Mouse (Mus musculus) lung, embryonic 16.5 days (tissue): ENCODE measurements around the gene Gria2. TPM values are rescaled to one million over a fixed set of nuclear protein-coding genes. Genes with fewer than 3 reads are reported as not detected.

ENCODE experiments used
- ATAC-seq: fragments of 200-750 bp; cut with Nextera tagmentation; 2 replicates; pipeline ENCODE4 v1.8.0; 2017; ENCODE audit warnings: low read depth, mild to moderate bottlenecking, moderate library complexity
- H3K27ac ChIP-seq: fragments of 300-500 bp; sonication (generic); 2 replicates; pipeline ENCODE4 v1.5.1; 2014; ENCODE audit warnings: mild to moderate bottlenecking, control low read depth, low read length
- H3K27me3 ChIP-seq: fragments of 300-500 bp; sonication (generic); 2 replicates; pipeline ENCODE4 v1.6.1; 2014; ENCODE audit warnings: low read depth, low read length, mixed read lengths; ENCODE audit not compliant: control insufficient read depth, insufficient read depth
- H3K36me3 ChIP-seq: fragments of 300-500 bp; sonication (generic); 2 replicates; pipeline ENCODE4 v1.6.1; 2014; ENCODE audit warnings: low read length; ENCODE audit not compliant: control insufficient read depth, insufficient read depth
- H3K4me1 ChIP-seq: fragments of 300-500 bp; sonication (generic); replicated peaks from 2 replicates; pipeline ENCODE4 v1.6.1; 2014; ENCODE audit warnings: low read length, mixed read lengths; ENCODE audit not compliant: control insufficient read depth, insufficient read depth
- H3K4me2 ChIP-seq: fragments of 300-500 bp; sonication (generic); 2 replicates; pipeline ENCODE4 v1.6.1; 2014; ENCODE audit warnings: low read depth, low read length, control low read depth
- H3K4me3 ChIP-seq: fragments of 300-500 bp; sonication (generic); 2 replicates; pipeline ENCODE4 v1.5.1; 2014; ENCODE audit warnings: mild to moderate bottlenecking, low read length, control low read depth
- H3K9ac ChIP-seq: fragments of 300-500 bp; sonication (generic); 2 replicates; pipeline ENCODE4 v1.6.1; 2014; ENCODE audit warnings: low read length, control low read depth
- H3K9me3 ChIP-seq: fragments of 300-500 bp; sonication (generic); 2 replicates; pipeline ENCODE4 v1.6.1; 2016; ENCODE audit warnings: low read length; ENCODE audit not compliant: control insufficient read depth
- WGBS: fragments of 180-500 bp; shearing (Covaris S2); extraction: QIAGEN DNeasy Blood & Tissue Kit; methylation state at CpG from one replicate; pipeline ENCODE4 v1.1.7; 2014; 5-methylcytosine and 5-hydroxymethylcytosine counted together
- polyA plus RNA-seq: library from polyadenylated mRNA; unstranded; fragments of >200 nt; fragmentation: Nextera tagmentation; extraction: Ambion mirVana; gene quantifications from 2 replicates; pipeline ENCODE4 v1.2.1, GENCODE M21; 2015

Gene Gria2
- polyA plus RNA-seq = 0.26 and 0.48 TPM in 2 replicates

DNA sequence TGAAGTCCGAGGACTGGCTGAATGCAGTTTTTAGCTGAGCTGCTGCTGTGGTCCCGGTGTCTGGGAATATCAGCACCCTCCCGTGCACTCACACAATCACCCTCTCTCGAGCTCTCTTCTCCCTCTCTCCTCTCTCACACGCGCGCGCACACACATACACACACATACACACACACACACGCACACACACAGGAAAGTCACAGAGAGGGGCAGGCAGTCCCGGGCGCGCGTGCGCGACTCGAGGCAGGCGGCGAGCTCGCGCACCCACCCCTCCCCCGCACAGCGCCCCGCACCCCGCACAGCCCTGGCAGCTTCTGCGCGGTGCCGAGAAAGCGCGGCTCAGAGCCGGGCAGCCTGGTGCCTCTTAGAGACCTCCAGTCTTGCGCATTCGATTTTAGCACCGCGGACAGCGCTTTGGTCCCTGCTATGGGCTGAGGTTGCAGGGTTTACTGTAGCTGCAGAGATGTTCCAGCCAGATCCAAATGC is at the start of gene Gria2:
TSS of gene Gria2 (minus strand) at position 240 of the 486 bp plus-strand sequence.
- Histone ChIP-seq H3K27me3 (peaks cover 25% of the 10 kb centered on the region), H3K9me3 (no peaks in the 10 kb centered on the region), H3K27ac (no peak within 1 kb of the TSS), H3K4me3 (peak within 1 kb of the TSS; percentile 44), H3K4me1 (peaks cover 12% of the 10 kb centered on the region), H3K4me2 (peak within 1 kb of the TSS; percentile 65), H3K36me3 (no peaks in the 10 kb centered on the region), H3K9ac (no peak within 1 kb of the TSS)
- 2% methylated on average over 30 of the region's 35 CpGs for WGBS
- peak; percentile 95 for ATAC-seq

DNA sequence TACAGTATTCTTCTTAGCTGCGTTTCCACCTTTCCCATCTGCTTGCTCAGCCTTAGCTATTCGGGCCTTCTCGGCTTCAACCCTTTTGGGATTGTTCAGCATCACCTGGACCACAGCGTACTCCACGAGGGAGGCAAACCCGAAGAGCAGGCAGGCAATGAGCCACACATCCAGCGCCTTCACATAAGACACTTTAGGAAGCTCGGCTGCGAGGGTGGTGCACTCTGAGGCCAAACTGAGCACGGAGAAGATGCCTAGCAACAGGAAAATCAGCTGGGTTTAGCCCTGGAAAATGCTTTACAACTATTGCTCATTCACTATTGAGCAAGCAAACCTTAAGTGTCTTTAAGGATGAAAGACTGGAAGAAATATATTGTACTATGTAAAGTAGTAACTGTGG is 48.3 kb upstream of the Gria2 start:
- Histone ChIP-seq H3K4me3 (no peak overlapping the region), H3K9me3 (no peaks in the 10 kb centered on the region), H3K27me3 (no peaks in the 10 kb centered on the region), H3K4me1 (no peaks in the 10 kb centered on the region), H3K36me3 (no peaks in the 10 kb centered on the region), H3K4me2 (no peak overlapping the region), H3K27ac (no peak overlapping the region), H3K9ac (no peak overlapping the region)
- WGBS = 74% methylated on average over 10 of the region's 10 CpGs
- ATAC-seq = no peak

DNA sequence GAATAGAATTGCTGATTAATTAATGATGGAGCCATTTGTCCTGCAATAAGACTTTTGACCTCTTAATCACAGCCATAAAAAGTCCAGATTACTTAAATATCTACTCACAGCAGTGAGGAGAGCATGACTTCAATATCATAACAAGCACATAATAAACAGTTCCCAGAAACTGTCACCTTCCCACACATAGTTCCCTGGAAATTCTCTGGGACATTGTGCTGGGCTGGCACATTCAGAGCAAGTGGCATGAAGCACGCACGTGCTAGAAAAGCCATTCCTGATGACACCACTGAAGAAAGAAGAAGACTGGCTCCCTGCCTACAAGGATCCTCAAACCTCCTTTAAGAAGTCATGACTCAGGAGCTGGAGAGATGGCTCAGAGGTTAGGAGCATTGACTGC is 43.0 kb upstream of the Gria2 start:
- Histone ChIP-seq H3K27ac (no peak overlapping the region), H3K9me3 (no peaks in the 10 kb centered on the region), H3K36me3 (no peaks in the 10 kb centered on the region), H3K9ac (no peak overlapping the region), H3K4me1 (no peaks in the 10 kb centered on the region), H3K4me3 (no peak overlapping the region), H3K4me2 (no peak overlapping the region), H3K27me3 (no peaks in the 10 kb centered on the region)
- WGBS = 65% methylated on average over 2 of the region's 2 CpGs
- no peak for ATAC-seq

DNA sequence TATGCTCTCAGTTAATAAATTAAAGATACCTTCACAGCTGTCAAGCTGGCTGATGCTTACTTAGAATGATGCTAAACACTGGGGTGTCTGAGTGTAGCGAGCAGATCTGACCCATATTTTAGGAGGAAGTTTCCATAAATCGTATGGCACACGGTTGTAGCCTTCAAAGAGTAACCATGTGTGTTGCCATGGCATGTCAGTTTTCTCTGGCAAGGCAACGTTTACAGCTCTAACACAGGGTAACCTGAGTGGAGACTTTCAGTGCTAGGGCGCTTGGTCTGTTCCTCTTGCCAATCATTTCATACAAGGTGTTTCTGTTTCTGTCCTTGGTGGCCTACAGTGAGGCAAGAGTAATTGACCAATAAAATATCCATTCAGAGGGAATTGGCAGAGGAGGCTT is 37.2 kb upstream of the Gria2 start:
- Histone ChIP-seq H3K9ac (no peak overlapping the region), H3K4me1 (no peaks in the 10 kb centered on the region), H3K9me3 (no peaks in the 10 kb centered on the region), H3K27ac (no peak overlapping the region), H3K4me3 (no peak overlapping the region), H3K4me2 (no peak overlapping the region), H3K27me3 (no peaks in the 10 kb centered on the region), H3K36me3 (no peaks in the 10 kb centered on the region)
- WGBS = 71% methylated on average over 5 of the region's 5 CpGs
- no peak for ATAC-seq

DNA sequence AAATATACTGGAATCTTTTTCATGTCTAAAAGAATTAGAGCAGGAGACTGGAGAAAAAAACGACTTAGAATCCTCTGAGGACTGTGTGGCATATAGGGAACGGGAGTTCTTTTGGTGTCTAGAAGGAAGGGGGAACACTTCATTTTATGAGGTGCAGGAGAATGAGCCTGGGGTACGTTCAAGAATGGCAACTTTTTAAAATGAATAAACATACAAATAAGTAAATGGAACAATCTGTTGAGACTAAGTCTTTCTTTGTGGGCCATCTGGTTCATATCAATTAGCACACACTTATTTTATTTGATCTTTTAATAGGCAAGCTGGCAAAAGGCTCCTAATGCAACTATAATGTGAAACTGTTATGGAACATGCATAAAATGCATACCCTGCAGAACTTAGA is 34.9 kb upstream of the Gria2 start:
- 35% methylated on average over 3 of the region's 3 CpGs for WGBS

DNA sequence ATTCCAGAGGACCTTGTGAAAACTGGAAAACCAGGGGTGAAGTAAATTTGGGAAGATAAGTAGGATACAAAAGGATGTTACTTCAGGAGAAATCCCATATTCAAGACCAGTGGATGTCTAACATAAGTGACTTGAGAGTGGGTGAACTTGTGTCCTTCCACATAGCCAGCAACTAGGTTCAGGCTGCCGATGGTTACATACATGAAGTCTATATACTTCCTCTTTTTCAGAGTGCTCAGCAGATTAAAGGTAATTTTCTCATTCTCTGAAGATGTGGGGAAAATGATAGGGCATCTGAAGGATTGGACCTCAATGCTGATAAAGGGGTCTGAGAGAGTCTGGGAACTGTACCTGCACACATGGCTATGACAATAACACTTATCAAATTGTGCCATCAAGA is 21.3 kb upstream of the Gria2 start:
- no peak overlapping the region for H3K4me2 ChIP-seq
- H3K4me3 ChIP-seq = no peak overlapping the region

More for the DNA sequence above, 34.9 kb upstream of the Gria2 start:
- Histone ChIP-seq H3K27me3 (no peaks in the 10 kb centered on the region), H3K9ac (no peak overlapping the region), H3K27ac (no peak overlapping the region), H3K9me3 (no peaks in the 10 kb centered on the region), H3K4me1 (no peaks in the 10 kb centered on the region), H3K4me3 (no peak overlapping the region), H3K36me3 (no peaks in the 10 kb centered on the region), H3K4me2 (no peak overlapping the region)
- peak; percentile 82 for ATAC-seq

DNA sequence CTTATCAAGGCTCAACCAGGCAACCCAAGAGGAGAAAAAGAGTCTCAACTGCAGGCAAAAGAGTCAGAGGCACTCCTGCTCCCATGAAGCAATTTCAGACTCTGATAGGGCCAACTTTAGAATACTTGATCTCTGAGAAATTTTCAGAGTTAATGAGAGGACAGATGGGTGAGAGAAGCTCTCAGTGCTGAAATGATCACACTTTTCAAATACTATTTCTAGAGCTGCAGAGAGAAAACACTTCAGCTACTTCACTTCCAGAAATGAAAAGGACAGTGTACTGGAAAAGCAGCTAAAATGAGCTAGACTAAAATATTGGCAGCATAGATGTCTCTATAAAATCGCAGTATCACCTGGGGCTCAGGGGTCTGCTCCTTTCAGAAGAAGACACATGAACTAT is 16.0 kb upstream of the Gria2 start:
- Histone ChIP-seq H3K36me3 (no peaks in the 10 kb centered on the region), H3K4me1 (no peaks in the 10 kb centered on the region), H3K4me2 (no peak overlapping the region), H3K9me3 (no peaks in the 10 kb centered on the region), H3K4me3 (no peak overlapping the region), H3K9ac (no peak overlapping the region), H3K27ac (no peak overlapping the region), H3K27me3 (no peaks in the 10 kb centered on the region)
- ATAC-seq = no peak
- WGBS = 92% methylated on average over 1 of the region's 1 CpGs

More for the DNA sequence above, 21.3 kb upstream of the Gria2 start:
- no peaks in the 10 kb centered on the region for H3K9me3 ChIP-seq
- H3K36me3 ChIP-seq = no peaks in the 10 kb centered on the region
- no peak for ATAC-seq
- no peak overlapping the region for H3K27ac ChIP-seq
- WGBS = 96% methylated on average over 1 of the region's 1 CpGs
- H3K27me3 ChIP-seq = no peaks in the 10 kb centered on the region
- H3K9ac ChIP-seq = no peak overlapping the region
- no peaks in the 10 kb centered on the region for H3K4me1 ChIP-seq

DNA sequence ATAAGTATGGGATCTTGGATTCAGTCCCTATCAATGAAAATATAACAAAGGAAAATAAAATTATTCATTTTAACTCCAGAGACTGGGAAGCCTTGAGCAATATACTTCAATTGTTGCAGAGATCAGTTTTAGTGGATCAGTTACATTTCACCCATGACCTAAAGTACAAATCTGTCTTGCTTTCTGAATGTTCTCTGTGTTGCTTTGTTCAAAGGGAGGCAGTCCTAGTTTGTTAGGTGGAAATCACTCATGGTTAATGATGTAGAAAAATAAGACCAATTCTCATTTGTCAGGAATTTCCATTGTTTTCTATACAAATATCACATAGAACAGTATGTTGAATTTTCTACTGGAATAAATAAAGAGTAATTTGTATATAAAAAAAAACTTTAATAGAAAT is 11.1 kb upstream of the Gria2 start:
- H3K36me3 ChIP-seq = no peaks in the 10 kb centered on the region
- no peak for ATAC-seq

DNA sequence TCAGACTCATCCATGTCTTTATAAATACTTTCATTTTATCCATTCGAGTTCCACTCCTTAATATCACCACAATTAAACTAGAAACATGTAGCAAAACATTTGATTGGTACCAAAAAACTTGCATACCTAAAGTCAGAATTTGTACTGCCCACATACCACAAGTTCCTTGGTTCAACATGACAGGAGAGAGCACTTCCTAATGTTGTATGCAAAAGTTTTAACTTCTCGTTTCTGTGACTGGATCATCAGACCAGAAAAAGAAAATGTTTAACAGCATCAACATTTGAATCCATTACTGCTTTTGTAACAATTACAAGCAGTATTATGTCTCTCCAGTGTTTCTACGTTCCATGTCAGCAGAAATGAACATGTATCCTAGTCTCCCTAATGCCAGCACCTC is 9.6 kb upstream of the Gria2 start:
- no peaks in the 10 kb centered on the region for H3K9me3 ChIP-seq
- no peak overlapping the region for H3K27ac ChIP-seq
- H3K9ac ChIP-seq = no peak overlapping the region
- no peaks in the 10 kb centered on the region for H3K4me1 ChIP-seq
- H3K36me3 ChIP-seq = no peaks in the 10 kb centered on the region
- H3K27me3 ChIP-seq = no peaks in the 10 kb centered on the region
- no peak for ATAC-seq
- H3K4me2 ChIP-seq = no peak overlapping the region
- 66% methylated on average over 3 of the region's 3 CpGs for WGBS
- H3K4me3 ChIP-seq = no peak overlapping the region

More for the DNA sequence above, 11.1 kb upstream of the Gria2 start:
- Histone ChIP-seq H3K4me3 (no peak overlapping the region), H3K4me1 (no peaks in the 10 kb centered on the region), H3K9ac (no peak overlapping the region), H3K27ac (no peak overlapping the region), H3K4me2 (no peak overlapping the region), H3K27me3 (no peaks in the 10 kb centered on the region), H3K9me3 (no peaks in the 10 kb centered on the region)

DNA sequence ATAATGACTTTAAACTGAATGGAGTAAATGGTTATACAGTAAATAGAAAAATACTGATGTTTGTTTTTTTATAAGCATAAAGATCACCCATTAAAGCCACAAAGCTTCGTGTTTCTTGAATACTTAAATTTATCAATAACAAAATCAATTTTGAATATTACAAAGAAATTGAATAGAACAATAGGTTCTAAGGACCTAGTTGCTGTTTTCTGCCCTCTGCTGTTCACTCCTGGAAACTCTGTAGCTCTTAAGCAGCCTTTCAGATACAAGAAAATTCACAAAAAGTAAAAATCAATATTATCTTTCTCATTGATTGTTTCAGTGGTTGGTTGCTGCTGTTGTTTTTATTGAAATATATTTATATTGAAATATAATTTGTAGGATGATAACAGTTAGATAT is 2.7 kb upstream of the Gria2 start:
- 8% methylated on average over 1 of the region's 1 CpGs for WGBS
- H3K9me3 ChIP-seq = no peaks in the 10 kb centered on the region
- no peak overlapping the region for H3K9ac ChIP-seq
- H3K36me3 ChIP-seq = no peaks in the 10 kb centered on the region
- H3K4me3 ChIP-seq = no peak overlapping the region
- H3K27ac ChIP-seq = no peak overlapping the region
- peaks cover 10% of the 10 kb centered on the region for H3K4me1 ChIP-seq
- ATAC-seq = no peak
- peaks cover 22% of the 10 kb centered on the region for H3K27me3 ChIP-seq
- H3K4me2 ChIP-seq = no peak overlapping the region
